Mouse (Mus musculus): ENCODE data around the gene Lck. TPM values are rescaled to one million over a fixed set of nuclear protein-coding genes. Genes with fewer than 3 reads are reported as not detected.
"Not testable (repeated sequence)": the region's sequence is repeated elsewhere in the genome, so short reads cannot be mapped to it uniquely, and the experiment has no call there.

Lck gene
- polyA plus RNA-seq, 1 experiment from 2014 or later, result 6.3 TPM

- Histone ChIP-seq H3K9me3 (no peaks in the 10 kb centered on the region), H3K27ac (no peak overlapping the region), H3K27me3 (ENCODE audit: insufficient read depth, poor library complexity, severe bottlenecking) (no peaks in the 10 kb centered on the region), H3K4me1 (peaks cover 14% of the 10 kb centered on the region), H3K4me3 (peak overlapping the region; percentile 8; the same call in 1 of the 2 replicates), H3K36me3 (peaks cover 55% of the 10 kb centered on the region)
- DNase-seq (ENCODE audit: low spot score), result no peak
- WGBS, result 87% methylated on average over 6 of the region's 6 CpGs
These were observed 33.4 kb downstream of the Lck start for GRCm38 (mm10) chr4:129540012-129540411.

- not testable (repeated sequence) for H3K9me3 ChIP-seq; DNase-seq (ENCODE audit: low spot score); H3K4me3 ChIP-seq; H3K27me3 ChIP-seq (ENCODE audit: insufficient read depth, poor library complexity, severe bottlenecking); H3K27ac ChIP-seq; H3K4me1 ChIP-seq
- peaks cover 88% of the 10 kb centered on the region for H3K36me3 ChIP-seq
- WGBS, result 87% methylated on average over 6 of the region's 6 CpGs
These were observed 44.5 kb downstream of the Lck start for GRCm38 (mm10) chr4:129528901-129529300.

GRCm38 (mm10) chr4:129525889-129526288 lies 47.6 kb downstream of the Lck start:
- H3K9me3 ChIP-seq, result no peaks in the 10 kb centered on the region
- 87% methylated on average over 3 of the region's 3 CpGs for WGBS
- no peak overlapping the region for H3K27ac ChIP-seq
- no peak for DNase-seq (ENCODE audit: low spot score)
- H3K27me3 ChIP-seq (ENCODE audit: insufficient read depth, poor library complexity, severe bottlenecking), result no peaks in the 10 kb centered on the region
- H3K4me1 ChIP-seq, result no peaks in the 10 kb centered on the region; the same call in 1 of the 2 replicates
- no peak overlapping the region for H3K4me3 ChIP-seq
- H3K36me3 ChIP-seq, result peaks cover 93% of the 10 kb centered on the region

- Histone ChIP-seq H3K27me3 (ENCODE audit: insufficient read depth, poor library complexity, severe bottlenecking) (no peaks in the 10 kb centered on the region), H3K4me3 (no peak overlapping the region), H3K4me1 (no peaks in the 10 kb centered on the region; the same call in 1 of the 2 replicates), H3K9me3 (no peaks in the 10 kb centered on the region), H3K36me3 (peaks cover 94% of the 10 kb centered on the region), H3K27ac (no peak overlapping the region)
- no peak for DNase-seq (ENCODE audit: low spot score)
- WGBS, result 80% methylated on average over 5 of the region's 5 CpGs
These were observed 48.1 kb downstream of the Lck start for GRCm38 (mm10) chr4:129525338-129525737.

GRCm38 (mm10) chr4:129518519-129518918 lies 54.9 kb downstream of the Lck start:
- Histone ChIP-seq H3K4me3 (no peak overlapping the region), H3K27me3 (ENCODE audit: insufficient read depth, poor library complexity, severe bottlenecking) (no peaks in the 10 kb centered on the region), H3K4me1 (peaks cover 11% of the 10 kb centered on the region), H3K36me3 (peaks cover 87% of the 10 kb centered on the region), H3K9me3 (no peaks in the 10 kb centered on the region), H3K27ac (no peak overlapping the region)
- WGBS, result 79% methylated on average over 8 of the region's 8 CpGs
- DNase-seq (ENCODE audit: low spot score), result no peak

GRCm38 (mm10) chr4:129516925-129517324 lies 56.5 kb downstream of the Lck start:
- no peak overlapping the region for H3K27ac ChIP-seq
- no peaks in the 10 kb centered on the region for H3K9me3 ChIP-seq
- H3K4me3 ChIP-seq, result no peak overlapping the region
- peaks cover 25% of the 10 kb centered on the region for H3K4me1 ChIP-seq
- WGBS, result 50% methylated on average over 2 of the region's 2 CpGs
- no peak for DNase-seq (ENCODE audit: low spot score)
- peaks cover 71% of the 10 kb centered on the region for H3K36me3 ChIP-seq
- H3K27me3 ChIP-seq (ENCODE audit: insufficient read depth, poor library complexity, severe bottlenecking), result no peaks in the 10 kb centered on the region

GRCm38 (mm10) chr4:129514300-129514898 lies 59.0 kb downstream of the Lck start:
- H3K27ac ChIP-seq, result peak overlapping the region; percentile 100
- H3K9me3 ChIP-seq, result no peaks in the 10 kb centered on the region
- H3K27me3 ChIP-seq (ENCODE audit: insufficient read depth, poor library complexity, severe bottlenecking), result no peaks in the 10 kb centered on the region
- DNase-seq (ENCODE audit: low spot score), result no peak
- peaks cover 33% of the 10 kb centered on the region for H3K4me1 ChIP-seq
- H3K4me3 ChIP-seq, result peak overlapping the region; percentile 99
- H3K36me3 ChIP-seq, result peaks cover 46% of the 10 kb centered on the region
- 0% methylated on average over 34 of the region's 35 CpGs for WGBS

GRCm38 (mm10) chr4:129513891-129514290 lies 59.5 kb downstream of the Lck start:
- Histone ChIP-seq H3K4me3 (peak overlapping the region; percentile 99), H3K9me3 (no peaks in the 10 kb centered on the region), H3K4me1 (peaks cover 35% of the 10 kb centered on the region), H3K27ac (peak overlapping the region; percentile 100), H3K36me3 (peaks cover 43% of the 10 kb centered on the region), H3K27me3 (ENCODE audit: insufficient read depth, poor library complexity, severe bottlenecking) (no peaks in the 10 kb centered on the region)
- WGBS, result 1% methylated on average over 47 of the region's 57 CpGs
- no peak for DNase-seq (ENCODE audit: low spot score)

GRCm38 (mm10) chr4:129513086-129513767 lies 60.2 kb downstream of the Lck start, which contains the start of gene Marcksl1:
TSS of gene Marcksl1 (plus strand) at chr4:129513581.
- H3K9me3 ChIP-seq, result no peaks in the 10 kb centered on the region
- peaks cover 41% of the 10 kb centered on the region for H3K4me1 ChIP-seq
- peak within 1 kb of the TSS; percentile 100 for H3K27ac ChIP-seq
- peak within 1 kb of the TSS; percentile 99 for H3K4me3 ChIP-seq
- peak; percentile 93 for DNase-seq (ENCODE audit: low spot score)
- WGBS, result 6% methylated on average over 47 of the region's 47 CpGs
- H3K36me3 ChIP-seq, result peaks cover 36% of the 10 kb centered on the region
- no peaks in the 10 kb centered on the region for H3K27me3 ChIP-seq (ENCODE audit: insufficient read depth, poor library complexity, severe bottlenecking)

- Histone ChIP-seq H3K36me3 (peaks cover 19% of the 10 kb centered on the region), H3K9me3 (no peaks in the 10 kb centered on the region), H3K27ac (peak overlapping the region; percentile 42), H3K4me3 (peak overlapping the region; percentile 24; the same call in 1 of the 2 replicates), H3K27me3 (ENCODE audit: insufficient read depth, poor library complexity, severe bottlenecking) (no peaks in the 10 kb centered on the region), H3K4me1 (peaks cover 48% of the 10 kb centered on the region)
- WGBS, result 52% methylated on average over 6 of the region's 6 CpGs
- no peak for DNase-seq (ENCODE audit: low spot score)
These were observed 61.9 kb downstream of the Lck start for GRCm38 (mm10) chr4:129511413-129512096.

- WGBS, result 57% methylated on average over 6 of the region's 6 CpGs
- Histone ChIP-seq H3K4me1 (peaks cover 48% of the 10 kb centered on the region), H3K36me3 (peaks cover 12% of the 10 kb centered on the region), H3K9me3 (no peaks in the 10 kb centered on the region), H3K27me3 (ENCODE audit: insufficient read depth, poor library complexity, severe bottlenecking) (no peaks in the 10 kb centered on the region), H3K4me3 (no peak overlapping the region), H3K27ac (peak overlapping the region; percentile 42)
- no peak for DNase-seq (ENCODE audit: low spot score)
These were observed 62.6 kb downstream of the Lck start for GRCm38 (mm10) chr4:129510723-129511412.

- Histone ChIP-seq H3K4me1 (peaks cover 40% of the 10 kb centered on the region), H3K36me3 (0 out of 2 replicates have a peak, but pooled peaks cover 2% of the 10 kb centered on the region), H3K9me3 (no peaks in the 10 kb centered on the region), H3K27ac (no peak overlapping the region), H3K27me3 (ENCODE audit: insufficient read depth, poor library complexity, severe bottlenecking) (no peaks in the 10 kb centered on the region), H3K4me3 (no peak overlapping the region)
- WGBS, result 51% methylated on average over 3 of the region's 3 CpGs
- no peak for DNase-seq (ENCODE audit: low spot score)
These were observed 63.8 kb downstream of the Lck start for GRCm38 (mm10) chr4:129509650-129510049.

Data from heart, embryonic 10.5 days (tissue).